Comparison of ENCODE assay signal across 8 mouse cellular contexts in genomic region chr4:59569538-59569937, GRCm38 (mm10). TPM values are rescaled to one million over a fixed set of nuclear protein-coding genes. Genes with fewer than 3 reads are reported as not detected.
DNase-seq lines count a peak whose midpoint lies in the region; ATAC-seq and TF ChIP-seq lines count a peak whose summit lies in the region.

No protein-coding gene starts in this region.

- no peak overlapping the region for H3K9ac ChIP-seq in ES-Bruce4 (ENCODE audit: low read depth, poor library complexity, severe bottlenecking)
- no peak overlapping the region for H3K9ac ChIP-seq in lung, postnatal 0 days (replicated peaks; ENCODE audit: low read depth)

- intact Hi-C loops in heart, postnatal 25 days (cut with DNase I): loop anchor here (1.0 to 5.0 kb wide), 3 partner anchors 187 to 472 kb away; no protein-coding TSS in a partner anchor

- H3K4me3 ChIP-seq in ES-Bruce4 (ENCODE audit: low read depth, low read length): no peak overlapping the region
- peak overlapping the region; percentile 20 for H3K4me3 ChIP-seq in erythroblast, embryonic 14.5 days (replicated peaks)
- no peak overlapping the region for H3K4me3 ChIP-seq in lung, postnatal 0 days (ENCODE audit: low read depth, low read length)

- no peak for TF ChIP-seq EP300 in ES-Bruce4 (IDR thresholded peaks at IDR 0.05; ENCODE audit: insufficient read depth, low read depth, low read length)
- TF ChIP-seq EP300 in lung, postnatal 0 days (IDR thresholded peaks at IDR 0.05): 0 out of 2 replicates have a peak, but pooled peaks have one; percentile 39

- H3K4me2 ChIP-seq in lung, postnatal 0 days (replicated peaks; ENCODE audit: low read depth, low read length): no peak overlapping the region

- no peaks in the 10 kb centered on the region for H3K36me3 ChIP-seq in ES-Bruce4 (ENCODE audit: control insufficient read depth, insufficient read depth, low read length, poor library complexity, severe bottlenecking)
- no peaks in the 10 kb centered on the region; the same call in 1 of the 2 replicates for H3K36me3 ChIP-seq in erythroblast, embryonic 14.5 days (ENCODE audit: control insufficient read depth)
- H3K36me3 ChIP-seq in lung, postnatal 0 days (ENCODE audit: insufficient read depth, low read length): no peaks in the 10 kb centered on the region

- peak; percentile 73 for ATAC-seq in lung, postnatal 0 days

- peak; percentile 90 for DNase-seq in brain, adult 2 months (ENCODE audit: low read depth, low spot score)
- peak; percentile 17 for DNase-seq in heart, postnatal 25 days (ENCODE audit: low spot score)
- DNase-seq in layer of hippocampus, adult 9-11 months: peak; percentile 69
- peak; percentile 96 for DNase-seq in lung, postnatal 0 days (ENCODE audit: low spot score)
- DNase-seq in ovary, postnatal 36 days (ENCODE audit: low spot score): peak; percentile 29
- DNase-seq in thymus, postnatal 25 days: peak; percentile 77

- H3K27me3 ChIP-seq in ES-Bruce4 (ENCODE audit: control insufficient read depth, insufficient read depth, low read length, poor library complexity, severe bottlenecking): no peaks in the 10 kb centered on the region
- H3K27me3 ChIP-seq in erythroblast, embryonic 14.5 days (ENCODE audit: control insufficient read depth): no peaks in the 10 kb centered on the region
- H3K27me3 ChIP-seq in lung, postnatal 0 days (replicated peaks; ENCODE audit: insufficient read depth, low read length): no peaks in the 10 kb centered on the region

- no peaks in the 10 kb centered on the region for H3K4me1 ChIP-seq in ES-Bruce4 (ENCODE audit: control insufficient read depth, insufficient read depth, low read length)
- H3K4me1 ChIP-seq in erythroblast, embryonic 14.5 days (ENCODE audit: control insufficient read depth): peaks cover 43% of the 10 kb centered on the region
- H3K4me1 ChIP-seq in lung, postnatal 0 days (ENCODE audit: insufficient read depth, low read depth, low read length): no peaks in the 10 kb centered on the region

- H3K27ac ChIP-seq in ES-Bruce4 (ENCODE audit: insufficient read depth, low read length): no peak overlapping the region
- H3K27ac ChIP-seq in lung, postnatal 0 days (ENCODE audit: low read length): no peak overlapping the region

- TF ChIP-seq POLR2A in ES-Bruce4 (IDR thresholded peaks at IDR 0.05; ENCODE audit: insufficient read depth, low read length): no peak

- WGBS in lung, postnatal 0 days: 1% methylated on average over 7 of the region's 7 CpGs

- no peaks in the 10 kb centered on the region for H3K9me3 ChIP-seq in ES-Bruce4 (replicated peaks; ENCODE audit: control insufficient read depth, insufficient read depth, low read length, poor library complexity, severe bottlenecking)
- H3K9me3 ChIP-seq in erythroblast, embryonic 14.5 days (ENCODE audit: control insufficient read depth, low read length): peaks cover 4% of the 10 kb centered on the region; the same call in 1 of the 2 replicates
- H3K9me3 ChIP-seq in lung, postnatal 0 days (ENCODE audit: low read length): peaks cover 3% of the 10 kb centered on the region; the same call in 1 of the 2 replicates

- TF ChIP-seq CTCF in ES-Bruce4 (IDR thresholded peaks at IDR 0.05; ENCODE audit: low read depth, low read length): peak; percentile 10
- TF ChIP-seq CTCF in lung, postnatal 0 days (IDR thresholded peaks at IDR 0.05): peak; percentile 82

RNA-seq across cellular contexts. Expression of gene Hsdl2, which starts 11.8 kb away (rescaled TPM):
- 21.1 and 27.3 TPM in 2 replicates for polyA plus RNA-seq in ES-Bruce4 (2011; ENCODE audit: insufficient read depth, insufficient read length, low read depth, missing spikeins)
- 0.35 and 0.37 TPM in 2 replicates for polyA plus RNA-seq in erythroblast, embryonic 14.5 days (2012)
- 100 to 1,000 TPM; 221 to 227 TPM for total RNA-seq in heart, postnatal 25 days (2021)
- polyA plus RNA-seq in lung, postnatal 0 days (2015; fragmentation: Nextera tagmentation; extraction: Ambion mirVana): 21.7 and 24.4 TPM in 2 replicates

RNA-seq across cellular contexts. Expression of gene Ptbp3, which starts 20.4 kb away (rescaled TPM):
- 113 and 126 TPM in 2 replicates for polyA plus RNA-seq in ES-Bruce4 (2011; ENCODE audit: insufficient read depth, insufficient read length, low read depth, missing spikeins)
- 4.6 and 4.9 TPM in 2 replicates for polyA plus RNA-seq in erythroblast, embryonic 14.5 days (2012)
- 10 to 100 TPM; 29.6 to 37.0 TPM for total RNA-seq in heart, postnatal 25 days (2021)
- polyA plus RNA-seq in lung, postnatal 0 days (2015; fragmentation: Nextera tagmentation; extraction: Ambion mirVana): 38.2 and 42.0 TPM in 2 replicates

RNA-seq across cellular contexts. Expression of gene E130308A19Rik, which starts 56.5 kb away (rescaled TPM):
- 15.8 and 16.3 TPM in 2 replicates for polyA plus RNA-seq in ES-Bruce4 (2011; ENCODE audit: insufficient read depth, insufficient read length, low read depth, missing spikeins)
- polyA plus RNA-seq in erythroblast, embryonic 14.5 days (2012): 0.17 TPM in 2 replicates
- total RNA-seq in heart, postnatal 25 days (2021): 1 to 10 TPM; 7.1 to 7.5 TPM
- 16.4 and 16.9 TPM in 2 replicates for polyA plus RNA-seq in lung, postnatal 0 days (2015; fragmentation: Nextera tagmentation; extraction: Ambion mirVana)

Comparison
In these comparisons a context has a peak if more than half of its experiments do, and no peak if none do; other contexts are left out.
1. DNase-seq: peak in every context shown above with its lines; median percentile 96 in lung, postnatal 0 days; 90 in brain, adult 2 months; 77 in thymus, postnatal 25 days; 69 in layer of hippocampus, adult 9-11 months; 29 in ovary, postnatal 36 days; 17 in heart, postnatal 25 days.
2. RNA of gene Hsdl2, which starts 11.8 kb away (polyA plus RNA-seq): 21.1 to 27.3 TPM in ES-Bruce4 and 21.7 to 24.4 TPM in lung, postnatal 0 days; 0.35 to 0.37 TPM in erythroblast, embryonic 14.5 days; every median in the first group is over 10 times any median in the second.
3. RNA of gene E130308A19Rik, which starts 56.5 kb away (polyA plus RNA-seq): 16.4 to 16.9 TPM in lung, postnatal 0 days and 15.8 to 16.3 TPM in ES-Bruce4; 0.17 TPM in erythroblast, embryonic 14.5 days; every median in the first group is over 10 times any median in the second.